Mouse (Mus musculus) stomach, postnatal 0 days (tissue): ENCODE results near the gene Prm3. TPM values are rescaled to one million over a fixed set of nuclear protein-coding genes. Genes with fewer than 3 reads are reported as not detected.

Experiments used
- ATAC-seq: fragments of 200-750 bp; cut with Nextera tagmentation; 2 replicates; pipeline ENCODE4 v1.8.0; 2017; ENCODE audit not compliant: low FRiP score, low TSS enrichment
- DNase-seq: peaks from one replicate; pipeline ENCODE4 v3.0.0-alpha.2; 2016; ENCODE audit warnings: low spot score
- H3K27ac ChIP-seq: fragments of 300-500 bp; sonication (generic); replicated peaks from 2 replicates; pipeline ENCODE4 v1.5.1; 2014; ENCODE audit warnings: mild to moderate bottlenecking, control low read depth
- H3K27me3 ChIP-seq: fragments of 300-500 bp; sonication (generic); 2 replicates; pipeline ENCODE4 v1.6.1; 2014; ENCODE audit warnings: low read length; ENCODE audit not compliant: control insufficient read depth, insufficient read depth
- H3K36me3 ChIP-seq: fragments of 300-500 bp; sonication (generic); 2 replicates; pipeline ENCODE4 v1.6.1; 2014; ENCODE audit warnings: low read length, mixed read lengths; ENCODE audit not compliant: control insufficient read depth, insufficient read depth
- H3K4me1 ChIP-seq: fragments of 300-500 bp; sonication (generic); replicated peaks from 2 replicates; pipeline ENCODE4 v1.6.1; 2014; ENCODE audit warnings: antibody characterized with exemption; ENCODE audit not compliant: control insufficient read depth, insufficient read depth
- H3K4me2 ChIP-seq: fragments of 300-500 bp; sonication (generic); replicated peaks from 2 replicates; pipeline ENCODE4 v1.6.1; 2014; ENCODE audit warnings: low read depth, mild to moderate bottlenecking, control low read depth, moderate library complexity
- H3K4me3 ChIP-seq: fragments of 300-500 bp; sonication (generic); 2 replicates; pipeline ENCODE4 v1.5.1; 2014; ENCODE audit warnings: low read depth, low read length, control low read depth
- H3K9ac ChIP-seq: fragments of 300-500 bp; sonication (generic); 2 replicates; pipeline ENCODE4 v1.6.1; 2014; ENCODE audit warnings: mild to moderate bottlenecking, low read length, control low read depth, mixed read lengths
- H3K9me3 ChIP-seq: fragments of 300-500 bp; sonication (generic); 2 replicates; pipeline ENCODE4 v1.6.1; 2016; ENCODE audit warnings: low read length; ENCODE audit not compliant: control insufficient read depth
- CTCF ChIP-seq: IDR thresholded peaks from 2 replicates; pipeline ENCODE4 v1.5.1; 2016; ENCODE audit warnings: antibody characterized with exemption, low read depth, mild to moderate bottlenecking, moderate library complexity
- EP300 ChIP-seq: optimal IDR thresholded peaks from 2 replicates; pipeline ENCODE3; 2016; ENCODE audit warnings: antibody characterized with exemption
- WGBS: fragments of 180-500 bp; shearing (Covaris S2); extraction: QIAGEN DNeasy Blood & Tissue Kit; methylation state at CpG from one replicate; pipeline ENCODE4 v1.1.7; 2014; 5-methylcytosine and 5-hydroxymethylcytosine counted together
- polyA plus RNA-seq: library from polyadenylated mRNA; unstranded; fragments of >200 nt; fragmentation: Nextera tagmentation; extraction: Ambion mirVana; gene quantifications from 2 replicates; pipeline ENCODE4 v1.2.1, GENCODE M21; 2015

The Prm3 gene
- polyA plus RNA-seq, 1 experiment from 2014 or later: not detected

- peak; percentile 91 for DNase-seq
- Histone ChIP-seq H3K27ac (peak within 1 kb of the TSS; percentile 86), H3K27me3 (no peaks in the 10 kb centered on the region), H3K4me1 (peaks cover 6% of the 10 kb centered on the region; the same call in 1 of the 2 replicates), H3K9ac (peak within 1 kb of the TSS; percentile 76), H3K9me3 (no peaks in the 10 kb centered on the region), H3K4me2 (peak within 1 kb of the TSS; percentile 96), H3K36me3 (no peaks in the 10 kb centered on the region), H3K4me3 (peak within 1 kb of the TSS; percentile 69)
- peak; percentile 90 for ATAC-seq
- under 1% methylated on average over 52 of the region's 69 CpGs for WGBS
- TF ChIP-seq CTCF (no peak), EP300 (no peak)
Observed at GRCm38 (mm10) chr16:10834911-10835587, 44.3 kb upstream of the Prm3 start, which contains the start of gene Rmi2. Rmi2 (plus strand) TSS chr16:10835059.

- no peaks in the 10 kb centered on the region for H3K36me3 ChIP-seq
- no peak overlapping the region; the same call in 1 of the 2 replicates for H3K27ac ChIP-seq
- ATAC-seq (no peak), DNase-seq (no peak)
- 2% methylated on average over 12 of the region's 12 CpGs for WGBS
- H3K27me3 ChIP-seq: no peaks in the 10 kb centered on the region
- H3K4me2 ChIP-seq: peak overlapping the region; percentile 96
- H3K9ac ChIP-seq: no peak overlapping the region
- TF ChIP-seq EP300: no peak
- no peak for TF ChIP-seq CTCF
- no peaks in the 10 kb centered on the region for H3K9me3 ChIP-seq
- peak overlapping the region; percentile 69 for H3K4me3 ChIP-seq
- H3K4me1 ChIP-seq: peaks cover 6% of the 10 kb centered on the region; the same call in 1 of the 2 replicates
Observed at GRCm38 (mm10) chr16:10834542-10834910, 43.8 kb upstream of the Prm3 start.

- no peak for ATAC-seq
- Histone ChIP-seq H3K4me2 (no peak overlapping the region), H3K36me3 (no peaks in the 10 kb centered on the region), H3K4me3 (no peak overlapping the region), H3K4me1 (no peaks in the 10 kb centered on the region), H3K27me3 (no peaks in the 10 kb centered on the region), H3K9me3 (no peaks in the 10 kb centered on the region), H3K9ac (no peak overlapping the region), H3K27ac (no peak overlapping the region)
- no peak for DNase-seq
- TF ChIP-seq CTCF (no peak), EP300 (no peak)
- 69% methylated on average over 4 of the region's 4 CpGs for WGBS
Observed at GRCm38 (mm10) chr16:10828461-10828805, 37.7 kb upstream of the Prm3 start.

- Histone ChIP-seq H3K4me2 (no peak overlapping the region), H3K9me3 (no peaks in the 10 kb centered on the region), H3K4me3 (no peak overlapping the region), H3K27ac (no peak overlapping the region), H3K36me3 (no peaks in the 10 kb centered on the region), H3K27me3 (no peaks in the 10 kb centered on the region), H3K9ac (no peak overlapping the region), H3K4me1 (no peaks in the 10 kb centered on the region)
- no peak for TF ChIP-seq CTCF
- DNase-seq: no peak
- no peak for ATAC-seq
- WGBS: 82% methylated on average over 7 of the region's 7 CpGs
Observed at GRCm38 (mm10) chr16:10827766-10828460, 37.2 kb upstream of the Prm3 start.

GRCm38 (mm10) chr16:10827269-10827668, 36.6 kb upstream of the Prm3 start:
- H3K27me3 ChIP-seq: no peaks in the 10 kb centered on the region

GRCm38 (mm10) chr16:10825840-10826239, 35.1 kb upstream of the Prm3 start:
- no peak for DNase-seq

More at GRCm38 (mm10) chr16:10827269-10827668, 36.6 kb upstream of the Prm3 start:
- Histone ChIP-seq H3K4me1 (no peaks in the 10 kb centered on the region), H3K4me2 (no peak overlapping the region), H3K27ac (no peak overlapping the region), H3K9me3 (no peaks in the 10 kb centered on the region), H3K9ac (no peak overlapping the region), H3K4me3 (no peak overlapping the region), H3K36me3 (no peaks in the 10 kb centered on the region)
- no peak for DNase-seq
- 91% methylated on average over 9 of the region's 9 CpGs for WGBS
- no peak for ATAC-seq
- TF ChIP-seq EP300: no peak
- no peak for TF ChIP-seq CTCF

More at GRCm38 (mm10) chr16:10825840-10826239, 35.1 kb upstream of the Prm3 start:
- no peak overlapping the region for H3K27ac ChIP-seq
- WGBS: 72% methylated on average over 4 of the region's 4 CpGs
- no peak overlapping the region for H3K9ac ChIP-seq
- no peak for ATAC-seq
- no peaks in the 10 kb centered on the region for H3K4me1 ChIP-seq
- no peaks in the 10 kb centered on the region for H3K36me3 ChIP-seq
- TF ChIP-seq EP300 (no peak), CTCF (no peak)
- H3K9me3 ChIP-seq: no peaks in the 10 kb centered on the region
- H3K4me2 ChIP-seq: no peak overlapping the region
- H3K27me3 ChIP-seq: no peaks in the 10 kb centered on the region
- H3K4me3 ChIP-seq: no peak overlapping the region
